Mouse (Mus musculus): ENCODE measurements around the gene Abca4.

- TF ChIP-seq CTCF (IDR thresholded peaks at IDR 0.05; ENCODE audit: low read depth): no peak
- TF ChIP-seq EP300 (optimal IDR thresholded peaks at IDR 0.05): no peak
Measured at GRCm38 (mm10) chr3:121995125-121995524, 49.1 kb upstream of the Abca4 start.
